Mouse (Mus musculus) heart, postnatal 0 days (tissue): ENCODE data around the gene Adamts20. TPM values are rescaled to one million over a fixed set of nuclear protein-coding genes. Genes with fewer than 3 reads are reported as not detected.
"Not testable (repeated sequence)": the region's sequence is repeated elsewhere in the genome, so short reads cannot be mapped to it uniquely, and the experiment has no call there.

ENCODE experiments used
- ATAC-seq: fragments of 200-750 bp; cut with Nextera tagmentation; 2 replicates; pipeline ENCODE4 v1.8.0; 2017; ENCODE audit warnings: low read depth, moderate number of reproducible peaks, moderate library complexity; ENCODE audit not compliant: insufficient read depth
- DNase-seq: peaks from one replicate; pipeline ENCODE4 v3.0.0-alpha.2; 2016; ENCODE audit warnings: low spot score
- H3K27ac ChIP-seq: fragments of 300-500 bp; sonication (generic); 2 replicates; pipeline ENCODE4 v1.5.1; 2014; ENCODE audit warnings: low read depth, mild to moderate bottlenecking
- H3K27me3 ChIP-seq: fragments of 300-500 bp; sonication (generic); 2 replicates; pipeline ENCODE4 v1.6.1; 2014; ENCODE audit warnings: low read length, mixed read lengths; ENCODE audit not compliant: control insufficient read depth, insufficient read depth
- H3K36me3 ChIP-seq: fragments of 300-500 bp; sonication (generic); replicated peaks from 2 replicates; pipeline ENCODE4 v1.6.1; 2014; ENCODE audit warnings: low read length, mixed read lengths; ENCODE audit not compliant: control insufficient read depth, insufficient read depth
- H3K4me1 ChIP-seq: fragments of 300-500 bp; sonication (generic); 2 replicates; pipeline ENCODE4 v1.6.1; 2014; ENCODE audit warnings: antibody characterized with exemption; ENCODE audit not compliant: control insufficient read depth, insufficient read depth
- H3K4me2 ChIP-seq: fragments of 300-500 bp; sonication (generic); 2 replicates; pipeline ENCODE4 v1.6.1; 2014; ENCODE audit warnings: low read depth, mild to moderate bottlenecking, low read length, moderate library complexity
- H3K4me3 ChIP-seq: fragments of 300-500 bp; sonication (generic); 2 replicates; pipeline ENCODE4 v1.5.1; 2014; ENCODE audit warnings: low read depth, low read length
- H3K9ac ChIP-seq: fragments of 300-500 bp; sonication (generic); replicated peaks from 2 replicates; pipeline ENCODE4 v1.6.1; 2014; ENCODE audit warnings: low read depth, low read length, mixed read lengths
- H3K9me3 ChIP-seq: fragments of 300-500 bp; sonication (generic); replicated peaks from 2 replicates; pipeline ENCODE4 v1.6.1; 2016; ENCODE audit warnings: low read length; ENCODE audit not compliant: control insufficient read depth
- CTCF ChIP-seq: IDR thresholded peaks from 2 replicates; pipeline ENCODE4 v1.5.1; 2016; ENCODE audit warnings: antibody characterized with exemption, control low read depth, low read depth
- EP300 ChIP-seq: IDR thresholded peaks from 2 replicates; pipeline ENCODE4 v1.6.1; 2016; ENCODE audit warnings: antibody characterized with exemption, low read depth
- WGBS: fragments of 180-500 bp; shearing (Covaris S2); extraction: QIAGEN DNeasy Blood & Tissue Kit; methylation state at CpG from one replicate; pipeline ENCODE4 v1.1.7; 2014; 5-methylcytosine and 5-hydroxymethylcytosine counted together
- polyA plus RNA-seq: library from polyadenylated mRNA; unstranded; fragments of >200 nt; fragmentation: Nextera tagmentation; extraction: Ambion mirVana; gene quantifications from 2 replicates; pipeline ENCODE4 v1.2.1, GENCODE M21; 2015
- total RNA-seq: library from RNA; depleted of rRNA; stranded (reverse); fragments of >200 nt; gene quantifications from 2 replicates; pipeline ENCODE4 v1.2.3, GENCODE M21; 2014; ENCODE audit warnings: low replicate concordance

Adamts20 gene
- total and polyA plus RNA-seq, 2 experiments from 2014 or later = 0.29 to 1.5 TPM

- H3K4me3 ChIP-seq = no peak overlapping the region
- no peak overlapping the region for H3K27ac ChIP-seq
- H3K9me3 ChIP-seq = 0 out of 2 replicates have a peak, but pooled peaks cover 4% of the 10 kb centered on the region
- no peaks in the 10 kb centered on the region for H3K36me3 ChIP-seq
- WGBS = 68% methylated on average over 2 of the region's 2 CpGs
- H3K4me2 ChIP-seq = no peak overlapping the region
- ATAC-seq = no peak
- H3K4me1 ChIP-seq = no peaks in the 10 kb centered on the region
- TF ChIP-seq EP300 (no peak), CTCF (no peak)
- H3K27me3 ChIP-seq = no peaks in the 10 kb centered on the region
- no peak overlapping the region for H3K9ac ChIP-seq
- DNase-seq = no peak
Measured at GRCm38 (mm10) chr15:94489433-94489832, 24.2 kb upstream of the Adamts20 start.

GRCm38 (mm10) chr15:94488028-94488427, 22.8 kb upstream of the Adamts20 start:
- H3K27ac ChIP-seq, H3K27me3 ChIP-seq, H3K36me3 ChIP-seq, ATAC-seq, H3K9me3 ChIP-seq, H3K4me3 ChIP-seq, H3K4me2 ChIP-seq, DNase-seq, H3K4me1 ChIP-seq, H3K9ac ChIP-seq: not testable (repeated sequence)
- 57% methylated on average over 2 of the region's 2 CpGs for WGBS

- no peak for DNase-seq
- H3K4me1 ChIP-seq = no peaks in the 10 kb centered on the region
- no peak overlapping the region for H3K9ac ChIP-seq
- H3K4me2 ChIP-seq = no peak overlapping the region
- H3K9me3 ChIP-seq = no peaks in the 10 kb centered on the region
- no peak overlapping the region for H3K27ac ChIP-seq
- no peaks in the 10 kb centered on the region for H3K27me3 ChIP-seq
- TF ChIP-seq EP300 (no peak), CTCF (no peak)
- no peak for ATAC-seq
- no peak overlapping the region for H3K4me3 ChIP-seq
- WGBS = 81% methylated on average over 2 of the region's 2 CpGs
- H3K36me3 ChIP-seq = no peaks in the 10 kb centered on the region
Measured at GRCm38 (mm10) chr15:94482555-94482954, 17.3 kb upstream of the Adamts20 start.

GRCm38 (mm10) chr15:94480792-94481191, 15.6 kb upstream of the Adamts20 start:
- Histone ChIP-seq H3K4me1 (no peaks in the 10 kb centered on the region), H3K9me3 (no peaks in the 10 kb centered on the region), H3K36me3 (no peaks in the 10 kb centered on the region), H3K27me3 (no peaks in the 10 kb centered on the region), H3K4me2 (no peak overlapping the region), H3K4me3 (no peak overlapping the region), H3K9ac (no peak overlapping the region), H3K27ac (no peak overlapping the region)
- 80% methylated on average over 4 of the region's 4 CpGs for WGBS
- no peak for TF ChIP-seq CTCF
- TF ChIP-seq EP300 = no peak
- ATAC-seq = no peak
- no peak for DNase-seq

- no peak for ATAC-seq
- no peak for DNase-seq
- Histone ChIP-seq H3K27me3 (no peaks in the 10 kb centered on the region), H3K4me1 (no peaks in the 10 kb centered on the region), H3K9me3 (no peaks in the 10 kb centered on the region), H3K36me3 (no peaks in the 10 kb centered on the region), H3K4me3 (no peak overlapping the region), H3K9ac (no peak overlapping the region), H3K27ac (no peak overlapping the region), H3K4me2 (no peak overlapping the region)
- TF ChIP-seq EP300 (no peak), CTCF (no peak)
- 49% methylated on average over 5 of the region's 5 CpGs for WGBS
Measured at GRCm38 (mm10) chr15:94480248-94480647, 15.0 kb upstream of the Adamts20 start.

- DNase-seq (no peak), ATAC-seq (no peak)
- Histone ChIP-seq H3K4me1 (no peaks in the 10 kb centered on the region), H3K27me3 (no peaks in the 10 kb centered on the region), H3K4me2 (no peak overlapping the region), H3K4me3 (no peak overlapping the region), H3K27ac (no peak overlapping the region), H3K9ac (no peak overlapping the region), H3K36me3 (no peaks in the 10 kb centered on the region), H3K9me3 (no peaks in the 10 kb centered on the region)
- no peak for TF ChIP-seq EP300
- TF ChIP-seq CTCF = no peak
- 87% methylated on average over 3 of the region's 3 CpGs for WGBS
Measured at GRCm38 (mm10) chr15:94479513-94480136, 14.4 kb upstream of the Adamts20 start.
